Mouse (Mus musculus) kidney, postnatal 25 days (tissue): ENCODE results near the gene Dach2.
"Not testable (repeated sequence)": the region's sequence is repeated elsewhere in the genome, so short reads cannot be mapped to it uniquely, and the experiment has no call there.

ENCODE experiments used
- DNase-seq, 2 experiments: peaks; one replicate each; pipeline ENCODE4 v3.0.0; 2021; ENCODE audit warnings: mixed read lengths in 2 of 2

The Dach2 gene

DNA sequence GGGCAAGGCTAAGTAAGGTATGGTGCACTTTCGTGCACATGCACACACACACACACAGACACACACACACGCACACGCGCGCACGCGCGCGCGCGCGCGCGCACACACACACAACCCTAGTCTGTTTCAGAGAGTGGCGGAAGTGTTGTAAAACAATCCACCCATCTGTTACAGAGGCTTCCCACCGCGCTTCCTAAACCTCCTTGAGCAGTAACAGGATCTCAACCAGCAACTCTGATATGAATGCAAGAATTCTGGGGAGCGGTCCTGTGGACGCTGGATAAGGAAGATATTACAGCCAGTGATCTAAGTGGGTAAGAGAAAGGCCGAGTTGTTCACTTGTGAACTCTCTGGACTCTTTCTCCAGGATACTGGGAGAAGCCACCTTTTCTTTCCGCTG lies at the start of gene Dach2:
Gene Dach2, plus strand, starts transcription at position 107 of the 400 bp plus-strand sequence.
- peak in 1 of 2 experiments; percentile 10 for DNase-seq

DNA sequence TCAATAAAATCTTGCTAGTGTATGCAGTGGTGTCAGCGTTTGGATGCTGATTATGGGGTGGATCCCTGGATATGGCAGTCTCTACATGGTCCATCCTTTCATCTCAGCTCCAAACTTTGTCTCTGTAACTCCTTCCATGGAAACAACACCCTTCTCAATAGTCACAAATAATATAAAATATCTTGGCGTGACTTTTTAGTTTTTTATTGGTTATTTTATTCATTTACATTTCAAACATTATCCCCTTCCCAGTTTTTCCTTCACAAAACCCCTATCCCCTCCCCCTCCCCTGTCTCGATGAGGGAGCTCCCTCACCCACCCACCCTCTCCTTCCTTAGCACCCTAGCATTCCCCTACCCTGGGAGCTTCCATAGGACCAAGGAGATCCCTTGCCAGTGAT lies 44.9 kb upstream of the Dach2 start:
- DNase-seq = not testable (repeated sequence)

DNA sequence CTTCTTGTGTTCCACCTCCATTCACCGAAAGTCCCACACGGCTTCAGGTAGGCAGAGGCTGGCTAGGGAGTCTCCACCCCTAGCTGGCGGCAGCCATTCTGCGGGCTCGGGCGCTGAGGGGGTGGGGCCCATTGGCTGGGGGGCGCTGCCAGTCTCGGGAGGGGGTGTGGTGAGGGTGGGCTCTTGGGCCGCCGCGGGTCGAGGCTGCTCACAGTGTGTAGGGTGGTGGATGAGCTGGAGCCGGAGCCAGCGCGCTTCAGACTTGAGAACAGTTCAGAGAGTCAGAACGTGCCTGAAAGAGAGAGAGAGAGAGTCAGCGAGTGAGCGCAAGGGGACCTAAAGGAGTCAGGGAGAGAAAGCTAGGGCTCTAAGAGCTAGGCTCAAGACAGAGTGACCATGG lies 721 bp downstream of the Dach2 start:
- DNase-seq = peak; percentile 52 to 84

GRCm38 (mm10) chrX:113298468-113298867 lies 1.2 kb downstream of the Dach2 start:
- peak; percentile 1 to 22 for DNase-seq

DNA sequence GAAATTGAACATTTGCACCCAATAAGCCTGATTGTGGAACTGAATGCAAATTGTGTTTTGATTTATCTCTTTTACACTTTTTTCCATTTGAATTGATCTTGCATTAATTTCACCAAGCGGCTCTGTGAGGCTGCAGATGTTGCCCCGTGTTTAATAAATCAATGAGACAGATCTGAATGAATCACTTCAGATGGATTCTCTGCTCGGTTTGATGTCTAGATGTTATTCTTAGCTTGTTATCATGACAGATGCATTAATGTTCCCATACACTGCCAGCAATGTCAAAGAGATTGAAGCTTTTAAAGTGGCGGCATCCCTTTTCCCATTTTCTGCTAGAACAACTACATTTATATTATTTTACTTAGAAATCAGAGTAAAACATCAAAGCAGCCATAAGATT lies 7.0 kb downstream of the Dach2 start:
- no peak for DNase-seq

DNA sequence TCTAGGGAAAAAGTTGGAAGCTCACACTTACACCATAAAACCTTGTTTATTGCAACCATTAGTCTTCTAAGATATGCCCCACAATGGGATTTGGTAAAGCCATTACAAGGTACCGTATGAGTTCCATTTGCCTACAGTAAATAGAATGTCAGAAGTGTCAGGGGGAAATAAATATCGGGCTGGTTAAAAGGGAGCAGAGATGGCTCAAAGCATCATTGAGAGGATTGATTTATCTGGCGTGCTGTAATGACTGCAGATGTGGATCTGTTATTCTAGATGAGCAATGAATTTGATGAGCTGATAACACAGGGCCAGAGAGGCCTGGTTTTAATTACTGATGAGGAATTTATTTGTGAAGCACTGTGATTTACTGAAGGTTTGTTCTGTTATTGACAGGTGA lies 40.8 kb downstream of the Dach2 start:
- DNase-seq = no peak

DNA sequence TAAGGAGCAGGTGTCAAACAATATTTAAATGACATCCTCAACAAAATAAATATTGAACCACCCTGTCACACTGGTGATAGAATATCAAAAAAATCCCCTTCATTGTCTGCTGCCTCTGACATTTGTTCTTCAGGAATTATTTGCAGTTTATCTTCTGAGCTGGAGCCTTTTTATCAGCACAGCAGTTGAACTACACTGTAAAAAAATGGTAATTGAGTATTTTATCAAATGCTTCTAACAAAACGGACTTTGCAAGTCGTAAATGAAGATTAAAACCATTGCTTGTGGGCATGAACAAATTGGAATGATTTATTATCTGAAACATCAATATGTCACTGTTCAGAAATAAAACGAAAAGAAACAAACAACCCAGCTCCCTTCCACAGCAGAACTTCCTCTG lies 97.1 kb downstream of the Dach2 start:
- DNase-seq = no peak

GRCm38 (mm10) chrX:113408756-113409155 lies 111.4 kb downstream of the Dach2 start:
- DNase-seq = no peak

- DNase-seq = no peak
These were observed 124.3 kb downstream of the Dach2 start for GRCm38 (mm10) chrX:113421517-113422187.

- no peak for DNase-seq
These were observed 184.8 kb downstream of the Dach2 start for GRCm38 (mm10) chrX:113482131-113482530.

- peak in 1 of 2 experiments; percentile 1 for DNase-seq
These were observed 247.8 kb downstream of the Dach2 start for GRCm38 (mm10) chrX:113545106-113545505.

DNA sequence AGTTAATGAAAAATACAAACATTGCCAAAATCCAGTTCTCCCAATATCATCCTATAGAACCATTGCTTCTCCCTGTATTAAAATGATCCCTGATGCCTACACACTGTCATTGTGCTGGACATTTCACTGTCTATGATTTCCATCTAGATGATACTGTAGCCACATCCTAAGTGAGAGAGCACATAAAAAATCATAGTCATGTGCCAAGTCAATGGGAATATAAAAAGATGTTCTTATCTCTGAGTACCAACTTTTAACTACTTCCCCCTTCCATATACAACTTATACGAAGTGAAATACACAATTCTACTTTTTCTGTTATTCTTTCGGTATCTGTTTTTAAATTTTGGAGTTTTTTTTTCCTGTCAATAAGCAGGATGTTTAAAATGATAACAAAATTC lies 266.6 kb downstream of the Dach2 start:
- no peak for DNase-seq

GRCm38 (mm10) chrX:113666069-113666468 lies 368.8 kb downstream of the Dach2 start:
- no peak for DNase-seq

DNA sequence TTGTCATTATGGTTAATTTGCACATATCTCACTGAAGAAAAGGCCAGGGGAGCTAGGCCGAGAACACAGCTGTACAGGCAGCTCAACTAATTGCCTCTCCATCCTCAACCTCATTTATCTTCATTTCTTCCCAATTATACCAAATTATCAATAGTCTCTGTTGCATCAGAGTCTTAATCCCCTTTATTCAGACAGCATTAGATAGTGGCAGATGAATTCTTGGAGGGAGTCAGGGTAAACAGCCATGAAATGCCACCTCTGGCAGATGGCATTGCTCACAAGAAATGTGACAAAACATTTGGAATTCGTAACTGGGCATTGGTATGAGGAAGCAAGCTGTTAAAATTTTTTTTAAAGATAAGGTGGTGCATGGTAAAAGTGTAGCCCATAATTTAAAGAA lies 389.9 kb downstream of the Dach2 start:
- no peak for DNase-seq

DNA sequence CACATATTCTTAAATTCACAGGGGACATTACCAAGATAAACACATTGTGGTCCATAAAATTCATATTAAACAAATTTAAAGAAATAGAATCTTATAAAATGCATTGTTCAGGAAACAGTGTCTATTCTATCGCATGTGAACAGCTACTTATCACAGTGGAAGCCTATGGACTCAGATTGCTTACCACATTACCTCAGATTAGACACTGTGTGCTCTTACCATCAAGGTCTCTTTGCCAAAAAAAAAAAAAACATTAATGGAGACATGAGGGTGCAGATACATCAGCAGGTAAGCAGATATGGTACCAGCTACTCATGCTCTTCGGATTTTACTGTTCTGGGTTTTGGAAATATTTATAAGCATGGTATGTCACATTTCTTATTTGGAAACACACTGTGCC lies 415.1 kb downstream of the Dach2 start:
- DNase-seq = no peak

GRCm38 (mm10) chrX:113724124-113724523 lies 426.8 kb downstream of the Dach2 start:
- DNase-seq = no peak

DNA sequence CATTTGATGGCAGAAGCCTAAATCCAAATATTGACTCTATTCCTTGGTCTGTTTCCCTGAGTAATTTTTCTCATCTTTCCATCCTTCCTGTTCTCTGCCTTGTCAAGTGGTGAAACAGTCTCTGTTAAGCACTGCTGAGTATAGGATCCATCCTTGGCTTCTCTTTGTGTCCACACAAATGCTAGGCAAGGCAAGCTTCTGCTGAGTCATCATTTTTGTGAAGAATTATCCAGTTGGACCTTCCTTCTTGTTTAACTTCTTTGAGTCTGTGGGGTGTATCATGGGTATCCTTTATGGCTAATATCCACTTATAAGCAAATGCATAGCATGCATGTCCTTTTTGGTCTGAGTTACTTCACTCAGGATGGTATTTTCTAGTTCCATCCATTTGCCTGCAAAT lies 449.8 kb downstream of the Dach2 start:
- no peak for DNase-seq

DNA sequence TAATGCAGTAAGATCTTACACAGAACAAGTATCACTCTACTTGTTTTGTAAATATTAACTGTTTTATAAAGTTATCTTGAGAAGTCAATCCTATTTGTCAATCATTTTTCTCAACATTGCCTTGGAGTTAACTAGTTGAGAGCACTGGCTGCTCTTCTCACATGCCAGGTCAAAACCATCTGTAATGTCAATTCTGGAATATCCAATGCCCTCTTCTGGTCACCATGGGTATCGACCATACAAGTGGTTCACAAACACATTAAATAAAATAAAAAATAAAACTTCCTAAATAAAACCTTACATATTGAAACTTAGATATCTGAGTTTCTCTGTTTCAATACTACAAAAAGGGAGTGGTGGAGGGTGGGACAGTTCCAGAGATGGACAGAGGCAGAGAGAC lies 495.0 kb downstream of the Dach2 start:
- peak in 1 of 2 experiments; percentile 1 for DNase-seq

- DNase-seq = no peak
These were observed 513.1 kb downstream of the Dach2 start for GRCm38 (mm10) chrX:113810369-113810768.

- no peak for DNase-seq
These were observed 529.5 kb downstream of the Dach2 start for GRCm38 (mm10) chrX:113826810-113827209.

DNA sequence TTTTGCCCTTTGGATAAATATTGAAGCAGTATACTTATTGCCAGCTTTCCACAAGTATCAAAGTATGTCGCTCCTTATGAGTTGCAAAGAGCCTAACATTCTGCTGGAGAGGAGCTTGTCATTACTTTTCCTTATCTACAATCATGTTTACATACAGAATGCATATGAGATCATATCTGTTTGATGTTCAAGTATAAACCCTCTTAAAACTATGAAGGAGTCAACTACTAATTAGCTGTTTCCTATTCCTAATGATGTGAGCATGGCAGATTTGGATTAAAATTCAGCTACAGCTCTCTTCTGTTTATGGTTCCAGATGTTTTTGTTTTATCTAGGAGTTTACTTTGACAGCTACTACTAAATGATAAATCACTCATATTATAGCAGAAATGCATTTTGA lies 535.8 kb downstream of the Dach2 start:
- no peak for DNase-seq

GRCm38 (mm10) chrX:113867835-113868495 lies 570.7 kb downstream of the Dach2 start:
- no peak for DNase-seq
